Mouse (Mus musculus) liver, adult 2 months (tissue): ENCODE data around the gene Adgrv1.

Experiments used
- CTCF ChIP-seq: fragments of 200-500 bp; IDR thresholded peaks from 2 replicates; pipeline ENCODE4 v1.5.1; 2011; ENCODE audit warnings: low read depth, low read length, control low read depth
- POLR2A ChIP-seq: fragments of 200-500 bp; IDR thresholded peaks from 2 replicates; pipeline ENCODE4 v1.6.1; 2011; ENCODE audit warnings: low read length, control low read depth; ENCODE audit not compliant: insufficient read depth; ENCODE audit errors: extremely low read depth

DNA sequence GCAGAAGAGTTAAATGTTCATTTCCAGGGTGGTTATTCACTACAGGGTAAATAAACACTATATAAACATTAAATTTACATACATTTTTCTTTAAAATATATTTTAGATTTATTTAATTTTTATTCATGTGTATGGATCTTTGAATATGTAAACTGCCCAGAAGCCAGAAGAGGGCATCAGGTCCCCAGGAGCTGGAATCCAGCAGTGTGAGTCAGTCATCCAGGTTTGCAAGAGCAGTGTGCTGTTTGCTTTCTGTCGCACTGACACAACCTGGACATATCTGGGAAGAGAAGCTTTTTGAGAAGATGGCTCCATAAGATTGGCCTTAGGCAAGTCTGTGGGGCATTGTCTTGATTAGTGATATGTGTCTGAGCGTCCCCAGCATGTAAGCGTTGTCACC is 191.5 kb downstream of the Adgrv1 start:
- TF ChIP-seq POLR2A (no peak), CTCF (no peak)
